Mouse (Mus musculus): ENCODE measurements at regions not wholly inside any gene's neighbourhood (a gene's known extent, or its start where the extent isn't known, plus 50 kb on each side); places are given as distances from the start of the nearest gene placed in this dataset.

GRCm38 (mm10) chr10:111834925-111835823 lies 137.3 kb upstream of the Krr1 start:
- DNase-seq (ENCODE audit: low spot score) (peak; percentile 80), ATAC-seq (peak; percentile 82)
- Histone ChIP-seq H3K4me2 (replicated peaks; ENCODE audit: low read depth, low read length) (0 out of 2 replicates have a peak overlapping the region, but pooled peaks have one; percentile 1), H3K36me3 (ENCODE audit: insufficient read depth, low read length) (no peaks in the 10 kb centered on the region), H3K4me3 (ENCODE audit: low read depth, low read length) (no peak overlapping the region), H3K27me3 (replicated peaks; ENCODE audit: insufficient read depth, low read length) (no peaks in the 10 kb centered on the region), H3K27ac (ENCODE audit: low read length) (0 out of 2 replicates have a peak overlapping the region, but pooled peaks have one; percentile 62), H3K4me1 (ENCODE audit: insufficient read depth, low read depth, low read length) (peaks cover 13% of the 10 kb centered on the region; the same call in 1 of the 2 replicates), H3K9me3 (ENCODE audit: low read length) (no peaks in the 10 kb centered on the region), H3K9ac (replicated peaks; ENCODE audit: low read depth) (no peak overlapping the region)
- TF ChIP-seq EP300 (IDR thresholded peaks at IDR 0.05) (peak; percentile 40; the same call in 1 of the 2 replicates), CTCF (IDR thresholded peaks at IDR 0.05) (no peak)
- 29% methylated on average over 11 of the region's 11 CpGs for WGBS

DNA sequence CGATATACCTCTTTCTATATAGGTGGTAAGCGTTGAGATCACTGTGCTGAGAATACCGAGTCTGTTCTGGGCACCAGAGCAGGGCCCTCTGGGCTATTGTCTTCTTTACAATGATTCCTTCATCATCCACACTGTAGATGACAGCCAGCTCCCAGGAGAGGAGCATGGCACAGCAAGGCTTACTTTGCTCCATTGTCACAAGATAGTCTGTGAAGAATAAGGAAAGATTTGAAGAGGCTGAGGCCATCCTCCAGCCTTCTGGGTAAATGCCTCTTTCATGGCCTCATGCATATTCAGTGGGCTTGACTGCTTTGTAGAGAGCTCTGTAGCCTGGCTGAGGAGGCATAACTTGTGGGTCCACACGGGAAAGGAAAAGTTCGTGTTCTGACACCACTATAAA lies 136.3 kb upstream of the Krr1 start:
- DNase-seq (ENCODE audit: low spot score), result no peak
- H3K27ac ChIP-seq (ENCODE audit: low read length), result no peak overlapping the region
- no peaks in the 10 kb centered on the region for H3K36me3 ChIP-seq (ENCODE audit: insufficient read depth, low read length)
- no peak for TF ChIP-seq EP300 (IDR thresholded peaks at IDR 0.05)
- TF ChIP-seq CTCF (IDR thresholded peaks at IDR 0.05), result no peak
- no peak for ATAC-seq
- no peak overlapping the region for H3K4me2 ChIP-seq (replicated peaks; ENCODE audit: low read depth, low read length)
- no peak overlapping the region for H3K4me3 ChIP-seq (ENCODE audit: low read depth, low read length)
- no peaks in the 10 kb centered on the region for H3K27me3 ChIP-seq (replicated peaks; ENCODE audit: insufficient read depth, low read length)
- H3K9ac ChIP-seq (replicated peaks; ENCODE audit: low read depth), result no peak overlapping the region
- WGBS, result 68% methylated on average over 5 of the region's 5 CpGs
- no peaks in the 10 kb centered on the region for H3K9me3 ChIP-seq (ENCODE audit: low read length)
- peaks cover 13% of the 10 kb centered on the region; the same call in 1 of the 2 replicates for H3K4me1 ChIP-seq (ENCODE audit: insufficient read depth, low read depth, low read length)

- Histone ChIP-seq H3K27ac (ENCODE audit: low read length) (no peak overlapping the region), H3K9me3 (ENCODE audit: low read length) (no peaks in the 10 kb centered on the region), H3K4me3 (ENCODE audit: low read depth, low read length) (no peak overlapping the region), H3K4me2 (replicated peaks; ENCODE audit: low read depth, low read length) (no peak overlapping the region), H3K9ac (replicated peaks; ENCODE audit: low read depth) (no peak overlapping the region), H3K36me3 (ENCODE audit: insufficient read depth, low read length) (no peaks in the 10 kb centered on the region), H3K4me1 (ENCODE audit: insufficient read depth, low read depth, low read length) (peaks cover 11% of the 10 kb centered on the region; the same call in 1 of the 2 replicates), H3K27me3 (replicated peaks; ENCODE audit: insufficient read depth, low read length) (no peaks in the 10 kb centered on the region)
- TF ChIP-seq CTCF (IDR thresholded peaks at IDR 0.05) (no peak), EP300 (IDR thresholded peaks at IDR 0.05) (no peak)
- 65% methylated on average over 4 of the region's 4 CpGs for WGBS
- DNase-seq (ENCODE audit: low spot score) (no peak), ATAC-seq (no peak)
Observed at GRCm38 (mm10) chr10:111836802-111837201, 135.7 kb upstream of the Krr1 start.

DNA sequence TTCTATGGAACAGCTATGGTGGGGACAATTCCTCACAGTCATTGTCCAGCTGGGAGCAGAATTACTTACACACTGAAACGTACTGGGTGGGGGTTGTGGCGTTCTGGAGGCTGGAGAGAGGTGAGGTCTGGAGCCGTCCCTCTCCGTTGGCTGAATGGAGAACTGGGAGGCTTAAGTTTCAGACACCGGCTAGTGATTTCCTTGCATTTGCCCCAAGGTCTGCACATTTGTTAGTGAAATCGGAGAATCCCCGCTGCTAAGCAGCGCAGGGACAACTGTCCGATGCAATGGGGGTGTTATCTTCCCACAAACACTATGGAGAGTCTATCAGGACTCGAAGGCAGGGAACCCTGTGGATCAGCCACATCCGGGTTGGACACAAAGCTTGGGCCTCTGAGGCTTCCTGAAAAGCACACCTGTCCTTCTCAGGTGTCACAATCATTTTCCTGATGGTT lies 130.1 kb upstream of the Krr1 start:
- 64% methylated on average over 11 of the region's 11 CpGs for WGBS
- no peaks in the 10 kb centered on the region for H3K4me1 ChIP-seq (ENCODE audit: insufficient read depth, low read depth, low read length)
- ATAC-seq, result no peak

GRCm38 (mm10) chr10:111842896-111843295 lies 129.6 kb upstream of the Krr1 start:
- TF ChIP-seq EP300 (IDR thresholded peaks at IDR 0.05), result no peak
- no peak for TF ChIP-seq CTCF (IDR thresholded peaks at IDR 0.05)
- no peaks in the 10 kb centered on the region for H3K27me3 ChIP-seq (replicated peaks; ENCODE audit: insufficient read depth, low read length)
- H3K4me1 ChIP-seq (ENCODE audit: insufficient read depth, low read depth, low read length), result no peaks in the 10 kb centered on the region
- H3K9me3 ChIP-seq (ENCODE audit: low read length), result no peaks in the 10 kb centered on the region
- no peak overlapping the region for H3K4me2 ChIP-seq (replicated peaks; ENCODE audit: low read depth, low read length)
- H3K4me3 ChIP-seq (ENCODE audit: low read depth, low read length), result no peak overlapping the region
- WGBS, result 70% methylated on average over 7 of the region's 7 CpGs
- H3K36me3 ChIP-seq (ENCODE audit: insufficient read depth, low read length), result no peaks in the 10 kb centered on the region
- DNase-seq (ENCODE audit: low spot score) (no peak), ATAC-seq (no peak)
- no peak overlapping the region for H3K27ac ChIP-seq (ENCODE audit: low read length)
- H3K9ac ChIP-seq (replicated peaks; ENCODE audit: low read depth), result no peak overlapping the region

More for the DNA sequence above, 130.1 kb upstream of the Krr1 start:
- H3K4me2 ChIP-seq (replicated peaks; ENCODE audit: low read depth, low read length), result no peak overlapping the region
- no peak overlapping the region for H3K27ac ChIP-seq (ENCODE audit: low read length)
- no peak overlapping the region for H3K9ac ChIP-seq (replicated peaks; ENCODE audit: low read depth)
- no peaks in the 10 kb centered on the region for H3K36me3 ChIP-seq (ENCODE audit: insufficient read depth, low read length)
- H3K27me3 ChIP-seq (replicated peaks; ENCODE audit: insufficient read depth, low read length), result no peaks in the 10 kb centered on the region
- DNase-seq (ENCODE audit: low spot score), result no peak
- TF ChIP-seq EP300 (IDR thresholded peaks at IDR 0.05) (no peak), CTCF (IDR thresholded peaks at IDR 0.05) (no peak)
- H3K9me3 ChIP-seq (ENCODE audit: low read length), result no peaks in the 10 kb centered on the region
- no peak overlapping the region for H3K4me3 ChIP-seq (ENCODE audit: low read depth, low read length)

GRCm38 (mm10) chr10:111843301-111843700 lies 129.2 kb upstream of the Krr1 start:
- no peaks in the 10 kb centered on the region for H3K9me3 ChIP-seq (ENCODE audit: low read length)
- 74% methylated on average over 9 of the region's 9 CpGs for WGBS
- no peak for DNase-seq (ENCODE audit: low spot score)

More at GRCm38 (mm10) chr10:111843301-111843700, 129.2 kb upstream of the Krr1 start:
- Histone ChIP-seq H3K4me3 (ENCODE audit: low read depth, low read length) (no peak overlapping the region), H3K4me1 (ENCODE audit: insufficient read depth, low read depth, low read length) (no peaks in the 10 kb centered on the region), H3K36me3 (ENCODE audit: insufficient read depth, low read length) (no peaks in the 10 kb centered on the region), H3K27me3 (replicated peaks; ENCODE audit: insufficient read depth, low read length) (no peaks in the 10 kb centered on the region), H3K27ac (ENCODE audit: low read length) (no peak overlapping the region), H3K4me2 (replicated peaks; ENCODE audit: low read depth, low read length) (no peak overlapping the region), H3K9ac (replicated peaks; ENCODE audit: low read depth) (no peak overlapping the region)
- TF ChIP-seq CTCF (IDR thresholded peaks at IDR 0.05) (no peak), EP300 (IDR thresholded peaks at IDR 0.05) (no peak)
- no peak for ATAC-seq

All from lung, postnatal 0 days (tissue).